Mouse (Mus musculus) MEL (cell line): ENCODE data around the gene Gfod1.

ENCODE experiments used
- BHLHE40 ChIP-seq: IDR thresholded peaks from 2 replicates; pipeline ENCODE4 v1.6.1; 2012; ENCODE audit warnings: low read depth, mild to moderate bottlenecking, inconsistent platforms, low read length, improper control_type of control experiment, borderline replicate concordance
- CTCF ChIP-seq, 3 experiments: IDR thresholded peaks in 2 of 3; conservative IDR thresholded peaks in 1 of 3; 2 replicates each; pipeline ENCODE4 v1.5.1; 2011 to 2012; ENCODE audit warnings: low read length in 3 of 3, low read depth in 2 of 3, mild to moderate bottlenecking in 2 of 3, improper control_type of control experiment in 1 of 3, inconsistent platforms in 1 of 3, mixed read lengths in 1 of 3, moderate library complexity in 1 of 3; ENCODE audit not compliant: control insufficient read depth in 1 of 3, insufficient read depth in 1 of 3, poor library complexity in 1 of 3, severe bottlenecking in 1 of 3
- GATA1 ChIP-seq: IDR thresholded peaks from 2 replicates; pipeline ENCODE4 v1.6.1; 2011; ENCODE audit warnings: low read depth, low read length, improper control_type of control experiment
- MAZ ChIP-seq: IDR thresholded peaks from 2 replicates; pipeline ENCODE4 v1.6.1; 2012; ENCODE audit warnings: low read depth, mild to moderate bottlenecking, inconsistent platforms, low read length, improper control_type of control experiment
- POLR2A ChIP-seq, 2 experiments: IDR thresholded peaks; 2 replicates each; pipeline ENCODE4 v1.6.1; 2011 to 2012; ENCODE audit warnings: low read length in 2 of 2, mild to moderate bottlenecking in 2 of 2, control low read depth in 1 of 2, improper control_type of control experiment in 1 of 2, low read depth in 1 of 2, moderate library complexity in 1 of 2; ENCODE audit not compliant: control insufficient read depth in 1 of 2, insufficient read depth in 1 of 2, poor library complexity in 1 of 2
- POLR2AphosphoS2 ChIP-seq: IDR thresholded peaks from 2 replicates; pipeline ENCODE4 v1.6.1; 2011; ENCODE audit warnings: low read length, improper control_type of control experiment
- RCOR1 ChIP-seq: IDR thresholded peaks from 2 replicates; pipeline ENCODE4 v1.6.1; 2012; ENCODE audit warnings: low read depth, mild to moderate bottlenecking, inconsistent platforms, low read length, improper control_type of control experiment
- ZKSCAN1 ChIP-seq: IDR thresholded peaks from 2 replicates; pipeline ENCODE4 v1.6.1; 2012; ENCODE audit warnings: low read depth, mild to moderate bottlenecking, inconsistent platforms, low read length, improper control_type of control experiment, moderate library complexity

- TF ChIP-seq CTCF (IDR thresholded peaks at IDR 0.05 in 2 of 3, conservative IDR thresholded peaks at IDR 0.05 in 1 of 3; ENCODE audit: control insufficient read depth in 1 of 3, insufficient read depth in 1 of 3, low read depth in 2 of 3, low read length in 3 of 3, poor library complexity in 1 of 3, severe bottlenecking in 1 of 3) (no peak), POLR2AphosphoS2 (no peak), MAZ (no peak), ZKSCAN1 (no peak), GATA1 (no peak), POLR2A (IDR thresholded peaks at IDR 0.05; ENCODE audit: control insufficient read depth in 1 of 2, insufficient read depth in 1 of 2, low read depth in 1 of 2, low read length in 2 of 2, poor library complexity in 1 of 2) (no peak), BHLHE40 (no peak), RCOR1 (no peak)
These were observed 42.9 kb upstream of the Gfod1 start for GRCm38 (mm10) chr13:43346825-43347224.
